Mouse (Mus musculus) testis, adult 2 months (tissue): ENCODE results near the gene Hic2.

Experiments
- CTCF ChIP-seq: fragments of 200-500 bp; IDR thresholded peaks from 2 replicates; pipeline ENCODE4 v1.5.1; 2012; ENCODE audit warnings: low read depth, mild to moderate bottlenecking, inconsistent platforms, low read length, moderate library complexity; ENCODE audit not compliant: control insufficient read depth, insufficient read depth, insufficient replicate concordance
- POLR2A ChIP-seq: fragments of 200-500 bp; IDR thresholded peaks from 2 replicates; pipeline ENCODE4 v1.6.1; 2012; ENCODE audit warnings: low read depth, mild to moderate bottlenecking, inconsistent platforms, low read length, moderate library complexity; ENCODE audit not compliant: control insufficient read depth

DNA sequence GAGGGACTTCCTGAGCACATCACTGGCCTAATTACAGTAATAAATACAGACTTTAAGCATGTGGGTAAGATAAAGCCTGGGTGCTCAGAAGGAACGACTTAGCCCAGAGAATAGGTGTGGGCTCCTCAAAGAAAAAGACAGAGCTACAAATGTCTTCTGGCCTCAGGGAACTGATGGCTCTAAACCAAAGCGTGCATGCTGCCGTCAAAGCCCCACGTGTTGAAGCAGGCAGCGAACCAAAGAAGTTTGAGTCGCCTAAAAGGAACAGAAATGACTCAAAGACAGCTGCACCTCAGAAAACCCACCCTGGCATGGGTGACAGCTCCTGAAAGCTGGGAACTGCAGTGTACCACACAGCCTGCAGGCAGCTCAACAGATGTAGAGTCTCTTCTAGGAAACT lies 38.5 kb downstream of the Hic2 start:
- TF ChIP-seq CTCF (no peak), POLR2A (no peak)
